Mouse (Mus musculus) cerebellum, adult 2 months (tissue): ENCODE data around the gene Naa20.

Source experiments
- CTCF ChIP-seq: fragments of 200-500 bp; IDR thresholded peaks from 2 replicates; pipeline ENCODE4 v1.5.1; 2011; ENCODE audit warnings: low read depth, mild to moderate bottlenecking, control low read depth, low read length, moderate library complexity, borderline replicate concordance; ENCODE audit not compliant: insufficient read depth
- POLR2A ChIP-seq: fragments of 200-500 bp; IDR thresholded peaks from 2 replicates; pipeline ENCODE4 v1.6.1; 2011; ENCODE audit warnings: low read length, control low read depth, borderline replicate concordance; ENCODE audit not compliant: insufficient read depth

GRCm38 (mm10) chr2:145862206-145862817 is 39.6 kb upstream of the Naa20 start:
- TF ChIP-seq CTCF = no peak
- no peak for TF ChIP-seq POLR2A
